Mouse (Mus musculus): ENCODE results near the gene Hadha.

The Hadha gene

DNA sequence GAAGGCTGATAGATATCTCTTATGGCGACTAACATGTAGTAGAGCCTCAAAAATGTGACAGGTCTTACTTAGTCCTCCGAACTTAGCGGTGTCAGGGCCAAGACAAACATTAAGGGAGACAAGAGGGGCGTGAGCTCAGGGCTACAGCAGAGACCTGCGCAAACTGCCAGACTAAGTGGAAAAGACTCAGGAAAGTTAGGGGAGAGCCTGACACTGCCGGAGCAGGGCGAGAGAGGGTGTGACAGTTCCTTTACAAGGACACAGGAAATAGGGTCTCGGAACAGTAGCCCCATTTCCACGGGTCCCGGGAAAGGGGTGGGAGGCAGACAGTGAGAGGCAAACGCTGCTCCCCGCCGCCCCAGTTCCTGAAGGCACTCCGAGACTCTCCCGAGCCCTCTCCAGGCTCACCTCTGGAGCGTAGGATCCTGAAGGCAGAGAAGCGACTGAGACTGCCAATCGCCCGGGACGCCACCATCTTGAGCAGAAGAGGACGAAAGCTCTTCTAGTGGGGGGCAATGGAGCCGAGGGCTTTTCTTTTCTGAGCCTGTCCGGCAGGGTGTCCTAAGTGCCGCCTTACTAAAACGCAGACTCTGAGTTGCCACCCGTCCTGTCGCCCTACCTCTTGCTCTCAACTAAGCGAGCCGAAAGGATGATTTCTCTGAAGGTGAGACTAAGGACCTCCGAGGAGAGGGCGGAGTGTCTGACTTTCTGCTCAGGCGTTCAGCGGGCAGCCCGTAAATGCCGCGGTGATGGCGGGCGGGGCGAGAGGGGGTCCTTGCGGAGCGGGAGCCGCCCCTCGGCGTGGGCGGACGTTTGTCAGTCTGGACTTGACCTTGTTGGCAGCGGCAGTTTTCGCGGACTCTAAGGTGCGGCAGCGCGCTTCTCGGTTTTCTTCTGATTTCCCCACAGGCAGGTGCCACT lies at the start of gene Hadha, which contains the start of gene Hadhb:
TSS of gene Hadha (minus strand) at position 689 of the 921 bp plus-strand sequence.
TSS of gene Hadhb (plus strand) at position 775 of the 921 bp plus-strand sequence.
- DNase-seq (ENCODE audit: low read depth in 1 of 2, low spot score in 2 of 2): peak; percentile 82 to 94

DNA sequence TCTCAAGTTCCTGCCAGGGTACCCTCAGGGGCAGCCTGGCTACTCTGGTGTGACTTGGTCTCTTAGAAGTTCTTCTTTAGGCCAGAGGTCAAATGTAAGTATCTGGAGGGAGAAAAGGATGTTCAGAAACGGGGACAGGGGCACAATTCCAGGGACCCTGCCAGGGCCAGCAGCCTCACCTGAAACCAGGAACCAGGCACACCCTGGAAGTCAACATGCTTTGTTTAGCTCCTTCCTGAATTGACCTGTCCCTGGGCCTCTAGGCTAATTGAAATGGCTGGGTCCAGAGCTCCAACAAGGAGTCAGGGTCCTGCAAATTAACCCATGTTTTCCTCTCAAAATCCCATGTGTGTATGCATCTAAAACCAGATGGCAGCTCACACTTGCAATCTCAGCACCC lies 49.5 kb upstream of the Hadha start:
- no peak for DNase-seq (ENCODE audit: low read depth in 1 of 2, low spot score in 2 of 2)

DNA sequence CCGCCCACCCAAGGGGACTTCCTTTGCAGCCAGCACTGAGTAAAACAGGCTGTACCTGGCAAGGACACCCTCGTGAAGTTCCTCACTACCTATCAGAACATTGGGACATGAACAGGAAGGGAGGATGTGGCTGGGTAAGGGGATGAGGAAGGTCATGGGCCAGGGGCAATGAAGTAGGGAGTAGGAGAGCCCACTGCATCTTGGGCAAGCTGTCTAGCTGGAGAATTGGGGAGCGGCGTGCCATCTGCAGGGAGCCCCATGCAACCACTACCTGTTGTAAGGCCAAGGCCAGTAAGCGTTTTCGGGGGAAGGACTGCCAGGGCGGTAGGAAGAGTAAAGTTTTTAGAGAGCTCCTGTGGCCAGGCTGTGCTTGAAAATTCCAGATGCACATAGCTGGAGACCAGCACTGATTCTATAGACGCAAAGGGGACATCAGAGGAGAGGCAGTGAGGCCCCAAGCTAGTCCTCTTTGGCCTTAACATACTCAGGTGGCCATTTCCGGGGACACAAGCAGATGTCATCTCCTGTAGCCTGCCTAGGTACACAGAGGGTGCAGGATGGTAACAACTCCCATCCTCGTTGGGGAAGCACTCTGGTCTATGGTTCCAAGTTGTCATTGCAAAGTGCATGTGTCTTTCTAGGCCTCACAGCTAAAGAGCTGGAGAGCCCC lies 48.4 kb upstream of the Hadha start:
- DNase-seq (ENCODE audit: low read depth in 1 of 2, low spot score in 2 of 2): no peak

DNA sequence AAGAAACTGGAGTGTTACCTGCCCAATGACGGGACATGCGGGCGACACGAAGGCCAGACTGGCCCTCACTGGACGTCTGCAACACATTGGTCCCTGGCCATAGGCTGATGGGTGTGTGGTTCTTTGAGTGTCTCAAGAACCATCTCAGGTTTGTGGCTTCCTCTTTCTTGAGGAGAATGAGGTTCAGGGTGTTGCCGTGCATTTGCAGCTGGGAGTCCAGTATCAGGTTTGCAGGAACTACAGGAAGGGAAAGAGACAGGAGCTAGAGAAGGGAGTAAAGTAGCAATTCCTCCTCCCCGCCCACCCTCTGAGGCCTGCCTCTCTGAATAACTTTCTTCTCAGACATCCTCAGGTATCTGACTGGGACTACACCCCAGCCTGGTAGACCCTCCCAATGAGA lies 47.3 kb upstream of the Hadha start:
- DNase-seq (ENCODE audit: low read depth in 1 of 2, low spot score in 2 of 2): no peak

DNA sequence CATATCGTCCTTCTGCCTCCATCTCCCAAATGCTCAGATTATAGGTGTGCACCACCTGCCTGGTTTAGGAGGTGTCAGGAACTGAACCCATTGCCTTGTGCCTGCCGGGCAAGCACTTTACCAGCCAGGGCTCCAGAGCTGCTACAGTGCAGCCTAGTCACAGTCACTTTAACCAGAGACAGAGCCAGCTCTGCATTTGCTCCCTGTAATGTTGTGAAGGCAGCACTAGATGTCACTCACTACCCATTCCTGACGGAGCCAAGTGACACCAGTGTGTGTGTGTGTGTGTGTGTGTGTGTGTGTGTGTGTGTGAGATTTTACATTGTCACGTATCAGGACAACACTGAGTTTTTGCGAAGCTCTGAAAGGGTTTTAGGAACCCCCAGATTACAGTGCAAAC lies 46.6 kb upstream of the Hadha start:
- DNase-seq (ENCODE audit: low read depth in 1 of 2, low spot score in 2 of 2): no peak

DNA sequence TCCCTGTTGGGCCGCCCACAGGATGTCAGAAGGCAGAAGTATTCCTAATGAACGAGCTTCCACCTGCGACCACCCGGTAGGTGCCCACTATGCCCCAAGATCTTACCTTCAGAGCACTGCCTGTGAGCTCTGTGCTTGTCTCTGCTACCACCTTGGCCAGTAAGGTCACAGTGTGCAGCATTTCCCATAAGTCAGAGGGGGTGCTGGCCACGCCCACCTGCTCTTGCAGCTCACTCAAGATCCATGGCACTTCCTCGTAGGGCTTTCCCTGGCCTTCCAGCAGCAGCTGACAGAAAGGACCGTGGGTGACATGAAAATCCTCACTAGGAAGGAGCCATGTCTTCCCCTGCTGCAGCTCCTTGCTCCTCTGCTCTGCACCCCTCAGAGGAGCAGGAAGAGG lies 43.3 kb upstream of the Hadha start:
- no peak for DNase-seq (ENCODE audit: low read depth in 1 of 2, low spot score in 2 of 2)

DNA sequence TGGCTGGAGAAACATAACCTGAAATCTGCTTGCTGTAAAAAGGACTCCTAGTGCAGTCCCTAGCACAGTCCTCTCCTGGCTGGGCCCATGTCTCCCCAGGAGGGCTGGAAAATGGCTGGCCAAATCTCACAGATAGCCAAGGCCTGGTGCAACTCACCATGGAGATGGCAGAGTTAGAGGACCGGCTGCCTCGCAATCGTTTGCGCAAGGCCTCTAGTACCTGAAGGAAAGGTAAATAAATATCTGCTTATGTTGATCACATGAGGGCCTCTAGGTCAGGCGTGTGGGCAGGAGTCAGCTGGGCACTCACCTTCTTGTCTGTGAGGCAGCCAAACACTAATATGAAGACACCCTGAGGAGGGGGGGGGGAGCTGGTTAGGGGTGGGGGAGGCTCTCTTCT lies 40.4 kb upstream of the Hadha start:
- no peak for DNase-seq (ENCODE audit: low read depth in 1 of 2, low spot score in 2 of 2)

DNA sequence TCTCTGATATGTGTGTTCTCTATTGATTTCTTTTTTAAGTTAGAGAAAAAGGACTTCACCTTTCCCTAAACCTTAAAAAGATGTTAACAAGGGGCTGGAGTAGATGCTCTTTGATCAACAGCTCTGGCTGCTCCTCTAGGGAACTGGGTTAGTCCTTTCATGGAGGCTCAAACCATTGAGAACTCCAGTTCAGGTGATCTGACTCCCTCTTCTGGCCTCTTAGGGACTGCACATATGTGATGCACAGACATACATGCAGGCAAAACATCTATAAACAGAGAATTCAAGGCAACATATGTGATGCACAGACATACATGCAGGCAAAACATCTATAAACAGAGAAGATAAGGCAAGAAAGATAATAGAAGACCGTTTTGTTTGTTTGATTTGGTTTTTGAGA lies 37.5 kb upstream of the Hadha start:
- no peak for DNase-seq (ENCODE audit: low read depth in 1 of 2, low spot score in 2 of 2)

DNA sequence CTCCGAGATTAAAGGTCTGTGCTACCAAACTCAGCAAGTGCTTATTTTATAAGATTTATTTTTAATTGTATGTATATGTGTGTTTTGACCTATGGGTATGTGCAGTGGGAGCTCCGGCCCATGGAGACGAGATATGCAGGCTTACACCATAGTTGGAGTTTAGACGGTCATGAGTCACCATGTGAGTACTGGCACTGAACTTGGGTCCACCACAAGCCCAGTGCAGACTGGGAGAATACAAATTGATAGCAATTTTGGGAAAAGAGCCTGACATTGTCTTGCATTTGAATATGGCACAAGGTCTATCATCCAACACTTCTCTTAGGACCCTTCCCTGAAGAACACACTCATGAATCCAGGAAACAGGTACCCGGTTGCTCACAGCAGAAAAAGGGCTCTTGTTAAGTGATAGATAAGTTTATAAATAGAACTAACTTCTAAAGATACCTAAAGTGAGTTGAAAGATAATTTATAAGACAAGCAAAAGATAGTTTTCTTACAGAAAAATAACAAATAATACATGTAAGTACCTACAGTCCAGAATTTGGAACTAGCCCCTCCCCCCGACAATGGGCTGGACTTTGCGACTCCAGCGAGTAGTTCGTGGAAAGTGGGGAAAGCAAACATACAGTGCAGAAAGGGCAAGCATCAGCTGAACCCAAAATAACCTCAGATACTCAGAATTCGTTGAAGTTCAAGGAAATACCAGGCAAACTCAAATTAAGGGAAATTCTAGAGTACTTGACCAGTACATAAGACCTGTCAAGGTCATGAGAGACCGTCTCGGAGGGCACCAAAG lies 32.9 kb upstream of the Hadha start:
- no peak for DNase-seq (ENCODE audit: low read depth in 1 of 2, low spot score in 2 of 2)

DNA sequence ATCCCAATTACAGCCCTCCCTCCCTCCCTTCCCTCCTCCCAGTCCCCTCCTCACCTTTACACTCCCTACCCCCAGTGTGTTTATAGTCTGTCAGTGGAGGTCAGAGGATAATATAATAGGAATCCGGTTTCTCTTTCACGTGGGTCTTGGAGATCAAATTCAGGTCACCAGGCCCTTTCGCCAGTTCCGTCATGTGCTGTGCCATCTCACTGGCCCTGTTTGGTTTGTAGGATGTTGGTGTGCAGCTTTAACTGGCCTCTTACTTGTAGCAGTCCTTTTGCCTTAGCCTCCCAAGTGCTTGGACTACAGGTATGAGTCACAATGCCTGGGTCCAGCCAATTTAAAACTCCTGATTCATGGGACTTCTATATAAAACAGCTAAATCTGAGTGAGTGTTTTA lies 20.8 kb upstream of the Hadha start:
- no peak for DNase-seq (ENCODE audit: low read depth in 1 of 2, low spot score in 2 of 2)

DNA sequence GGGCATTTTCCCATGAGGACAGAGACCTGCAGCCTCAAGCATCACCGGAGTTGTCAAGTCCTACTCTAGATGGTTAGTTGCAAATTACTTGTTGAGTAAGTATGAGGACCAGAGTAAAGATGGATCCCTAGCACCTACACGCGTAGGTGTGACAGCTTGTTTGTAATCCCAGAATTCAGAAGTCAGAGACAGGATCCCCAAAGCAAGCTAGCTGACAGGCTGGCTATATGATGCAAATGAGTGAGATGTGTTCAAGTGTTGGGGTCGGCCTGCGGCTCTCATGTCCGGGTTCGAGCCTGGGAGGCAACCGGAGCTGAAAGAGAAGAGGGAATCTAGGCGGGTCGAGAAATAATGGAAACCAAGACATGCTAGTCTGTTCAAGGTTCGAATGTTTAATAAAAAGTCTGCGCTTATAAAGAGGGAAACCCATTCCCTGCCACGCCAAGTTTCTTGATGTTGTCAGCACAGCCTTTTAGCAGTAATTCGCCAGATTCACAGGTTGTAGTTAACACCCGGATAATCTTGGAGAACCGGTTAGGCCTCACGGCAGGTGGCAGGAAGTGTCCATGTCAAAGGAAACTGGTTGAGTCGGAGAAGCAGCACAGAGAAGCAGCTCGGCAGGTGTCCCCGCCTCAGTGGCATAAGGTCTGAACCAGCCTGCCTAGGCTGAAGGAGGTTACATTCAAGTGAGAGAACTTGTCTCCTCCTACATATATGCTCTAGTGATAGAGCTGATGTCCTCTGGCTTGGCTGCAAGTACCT lies 18.1 kb upstream of the Hadha start:
- DNase-seq (ENCODE audit: low read depth in 1 of 2, low spot score in 2 of 2): no peak

DNA sequence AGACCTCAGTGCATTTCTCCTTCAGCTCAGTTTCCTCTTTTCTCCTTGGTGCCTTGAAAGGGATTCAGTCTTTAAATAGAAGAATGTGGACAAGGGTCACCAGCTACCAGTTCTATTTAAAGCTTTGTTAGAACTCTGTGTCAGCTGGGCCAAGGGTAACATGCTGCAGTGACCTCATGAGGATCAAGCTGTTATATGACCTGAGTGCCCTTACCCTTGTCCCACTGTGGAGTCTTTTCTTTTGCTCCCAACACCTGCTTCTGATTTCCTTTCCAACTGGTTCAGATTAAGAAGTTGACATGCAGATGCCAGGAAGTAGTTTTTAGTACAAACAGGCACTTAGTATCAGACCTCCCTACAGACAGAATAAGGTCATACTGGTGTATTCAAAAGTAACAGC lies 17.2 kb upstream of the Hadha start:
- no peak for DNase-seq (ENCODE audit: low read depth in 1 of 2, low spot score in 2 of 2)

DNA sequence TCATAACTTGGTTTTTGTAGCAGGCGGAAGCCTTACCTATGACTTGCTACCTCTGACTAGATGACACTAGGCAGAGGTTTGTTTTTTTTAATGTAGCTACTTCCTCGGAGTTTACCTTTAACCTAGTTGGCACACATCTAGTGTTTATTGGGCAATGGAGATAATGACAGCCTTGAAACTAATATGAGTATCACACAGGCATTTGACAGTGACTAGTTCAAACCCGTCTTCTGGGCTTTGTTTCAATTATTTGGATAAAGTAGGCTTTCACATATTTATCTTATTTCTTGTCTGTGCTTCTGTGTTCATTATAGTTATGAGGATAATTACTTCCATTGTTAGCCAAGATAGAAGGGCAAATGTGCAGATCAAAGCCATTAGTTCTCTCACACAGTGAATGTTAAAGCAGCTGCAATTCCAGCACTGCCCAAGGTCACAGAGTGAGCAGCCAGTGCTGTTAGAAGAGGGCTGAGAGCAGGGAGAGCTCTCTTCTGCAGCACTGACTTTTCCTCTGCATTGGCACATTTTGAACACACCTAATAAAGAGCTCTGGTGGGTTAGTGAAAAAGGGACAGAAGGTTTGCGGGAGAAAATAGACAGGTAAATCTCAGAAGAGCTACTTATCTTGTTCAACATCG lies 15.5 kb upstream of the Hadha start:
- DNase-seq (ENCODE audit: low read depth in 1 of 2, low spot score in 2 of 2): no peak

DNA sequence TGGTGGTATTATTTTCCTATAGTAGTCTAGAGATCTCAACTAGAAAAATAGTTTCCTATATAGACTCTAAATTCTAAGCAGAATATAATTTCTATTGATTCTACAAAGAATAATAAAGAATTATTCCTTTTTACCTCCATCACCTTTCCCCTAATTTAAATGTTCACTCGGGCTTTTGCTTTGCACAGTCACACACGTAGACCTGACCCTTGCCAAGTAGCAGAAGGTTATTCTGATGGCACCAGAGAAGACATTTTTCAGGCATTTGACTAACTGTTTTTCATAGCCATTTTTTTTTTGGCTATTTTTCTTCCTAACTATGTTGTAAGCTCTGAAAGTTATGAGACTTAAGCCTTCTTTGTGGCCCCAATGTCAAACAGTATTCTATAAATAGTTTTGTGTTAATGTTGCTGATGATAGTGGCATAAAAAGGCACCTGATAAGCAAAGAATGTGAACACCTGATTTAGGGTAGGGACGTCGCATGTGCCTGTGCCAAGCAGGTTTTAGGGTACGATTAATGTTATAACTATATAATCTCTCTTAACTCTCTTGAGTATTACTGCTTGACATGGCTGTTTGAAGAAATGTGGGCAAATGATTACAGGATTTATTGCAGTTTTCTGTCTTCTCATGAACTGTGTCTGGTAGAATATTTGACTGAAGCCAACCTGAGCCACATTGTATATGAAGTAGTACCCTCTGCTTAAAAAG lies 10.4 kb upstream of the Hadha start:
- DNase-seq (ENCODE audit: low read depth in 1 of 2, low spot score in 2 of 2): no peak

DNA sequence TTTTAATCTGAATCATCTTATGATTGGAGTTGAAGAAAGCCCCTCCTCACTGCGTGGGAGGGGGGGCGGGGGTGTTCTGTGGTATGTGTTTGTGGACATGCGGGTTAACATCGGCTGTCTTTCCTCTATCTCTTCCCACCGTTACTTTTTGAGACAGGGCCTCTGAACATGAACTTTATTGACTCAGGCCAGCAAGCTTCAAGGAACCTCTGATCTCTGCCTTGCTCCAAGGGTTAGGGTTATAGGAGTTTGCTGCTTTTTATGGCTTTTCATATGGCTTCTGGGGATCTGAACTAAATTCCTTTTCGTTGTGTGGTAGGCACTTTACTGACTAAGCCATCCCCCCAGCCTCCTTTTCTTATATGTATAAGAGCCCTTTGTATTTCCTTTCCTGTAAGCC lies 7.4 kb upstream of the Hadha start:
- no peak for DNase-seq (ENCODE audit: low read depth in 1 of 2, low spot score in 2 of 2)

DNA sequence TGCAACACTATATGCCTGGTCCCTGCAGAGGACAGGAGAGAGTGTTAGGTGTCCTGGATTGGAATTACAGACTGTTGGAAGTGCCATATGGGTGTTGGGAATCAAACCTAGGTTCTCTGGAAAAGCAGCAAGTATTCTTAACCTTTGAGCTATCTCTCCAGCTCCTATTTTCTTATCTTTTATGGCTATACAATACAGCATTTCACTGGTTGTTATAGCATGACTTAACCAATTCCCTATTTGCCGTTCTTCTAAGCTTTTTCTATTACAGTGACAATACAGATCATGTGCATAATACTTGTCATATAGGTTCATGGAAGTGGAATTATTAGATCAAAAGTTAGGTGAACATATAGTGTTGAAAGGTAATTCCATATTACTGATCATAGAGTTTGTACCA lies 6.9 kb upstream of the Hadha start:
- DNase-seq (ENCODE audit: low read depth in 1 of 2, low spot score in 2 of 2): no peak

DNA sequence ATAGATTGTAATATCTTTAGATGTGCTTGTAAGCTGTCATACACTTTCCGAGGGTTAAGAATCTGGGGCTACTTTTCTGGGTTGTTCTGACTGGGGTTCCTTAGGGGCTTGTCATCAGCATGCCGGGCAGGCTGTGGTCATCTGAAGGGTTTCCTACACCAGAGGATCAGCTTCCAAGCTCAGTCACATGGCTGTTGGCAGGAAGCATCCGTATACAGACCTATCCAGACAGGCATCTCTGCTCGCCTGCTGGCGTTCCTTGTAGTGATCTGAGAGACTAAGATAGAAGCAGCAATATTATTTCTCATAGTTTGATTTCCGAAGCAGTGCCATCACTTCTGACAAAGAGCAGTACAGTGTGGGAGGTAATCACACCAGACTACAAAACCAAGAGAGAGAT lies 4.6 kb upstream of the Hadha start:
- DNase-seq (ENCODE audit: low read depth in 1 of 2, low spot score in 2 of 2): no peak

DNA sequence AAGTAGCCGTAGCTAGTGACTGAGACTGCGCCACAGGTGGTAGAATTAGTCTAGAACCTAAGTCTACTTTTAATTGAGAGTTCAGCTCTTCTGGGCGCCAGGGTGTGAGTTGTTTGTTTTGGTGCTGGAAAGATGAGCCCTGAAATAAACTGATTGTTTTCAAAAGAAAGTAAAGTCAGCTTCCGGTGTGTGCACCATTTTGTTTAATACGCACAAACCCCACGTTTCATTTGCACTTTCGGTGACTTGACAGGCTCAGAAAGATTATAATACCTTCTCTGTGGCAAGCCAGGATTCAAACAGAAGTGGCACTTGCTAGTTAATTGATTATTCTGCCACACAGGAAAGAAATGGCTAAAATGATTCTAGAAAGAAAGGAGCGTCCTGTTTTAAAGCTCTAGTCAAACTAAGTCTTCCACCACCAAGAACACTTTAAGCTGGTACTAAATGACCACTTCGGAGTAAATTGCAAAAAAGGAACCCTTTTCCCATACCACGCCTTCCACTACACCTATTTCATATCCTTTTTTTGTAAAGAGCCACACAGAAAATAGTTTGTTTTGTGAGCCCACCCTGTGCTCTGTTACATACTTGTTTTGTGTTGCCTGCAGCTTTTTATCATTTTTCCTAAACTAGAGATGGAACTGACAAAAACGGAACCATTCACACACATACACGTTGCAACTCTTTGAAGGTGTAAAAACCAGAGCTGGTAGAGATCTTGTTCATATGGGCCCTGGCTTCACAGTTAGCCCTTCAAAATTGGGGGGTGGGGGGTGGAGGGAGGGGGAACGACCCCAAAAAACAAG lies 1.1 kb upstream of the Hadha start:
- no peak for DNase-seq (ENCODE audit: low read depth in 1 of 2, low spot score in 2 of 2)

DNA sequence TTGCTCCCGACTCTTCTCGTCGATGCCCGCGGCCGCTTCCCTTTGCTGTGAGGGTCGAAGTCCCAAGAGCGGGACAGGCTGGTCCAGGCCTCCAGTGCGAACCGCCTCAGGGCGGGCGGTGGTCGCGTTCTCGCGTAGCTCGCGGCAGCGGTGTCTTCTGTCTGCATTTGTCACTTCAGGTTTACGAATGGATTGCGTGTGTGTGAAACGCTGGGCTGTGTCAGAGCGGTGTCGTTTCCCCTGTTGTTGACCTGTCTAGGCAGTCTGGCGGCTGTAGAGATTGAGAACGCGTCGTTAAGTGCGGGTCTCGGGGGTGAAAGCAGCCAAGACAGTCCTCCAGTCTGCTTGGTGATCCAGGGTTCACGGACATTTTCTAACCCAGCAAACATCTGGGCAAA lies 432 bp upstream of the Hadha start:
- DNase-seq (ENCODE audit: low read depth in 1 of 2, low spot score in 2 of 2): no peak

All from monocyte, adult 2 months (primary cell).